Mouse (Mus musculus): ENCODE data around the gene Cdkn2aipnl. TPM values are rescaled to one million over a fixed set of nuclear protein-coding genes. Genes with fewer than 3 reads are reported as not detected.

Cdkn2aipnl gene
- polyA plus RNA-seq, 1 experiment from 2014 or later: 48.6 TPM

DNA sequence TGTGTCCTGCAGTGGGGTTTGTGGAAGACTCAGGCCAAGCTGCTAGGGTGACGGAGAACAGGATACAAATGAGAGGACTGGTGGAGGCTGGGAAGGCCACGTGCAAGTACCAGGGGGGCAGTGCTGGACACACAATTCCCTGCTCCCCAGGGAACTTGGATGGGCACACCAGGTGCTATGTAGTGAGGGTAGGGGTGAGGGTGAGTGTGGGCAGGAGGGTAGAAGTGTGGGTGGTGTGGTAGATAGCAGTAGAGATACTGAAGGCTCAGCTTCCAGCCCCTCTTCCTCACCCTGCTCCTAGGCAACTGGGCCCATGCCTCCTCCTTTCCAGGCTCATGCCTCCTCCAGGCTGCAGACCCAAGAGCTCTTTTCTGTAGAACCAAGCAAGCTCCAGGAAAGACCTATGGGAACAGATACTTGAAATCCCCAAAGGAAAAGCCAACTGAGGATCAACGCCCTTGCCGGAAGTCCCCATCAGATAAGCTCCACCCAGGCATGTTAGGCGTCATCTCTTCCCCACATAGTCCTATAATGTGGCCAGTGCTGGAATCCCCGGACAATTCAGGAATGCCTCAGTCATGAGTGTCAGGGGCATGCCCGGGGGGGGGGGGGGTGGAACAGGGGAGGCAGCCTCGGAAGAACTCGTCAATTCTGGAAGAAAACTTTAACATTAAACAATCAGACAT is 18.2 kb upstream of the Cdkn2aipnl start:
- Histone ChIP-seq H3K4me2 (no peak overlapping the region), H3K27ac (replicated peaks) (no peak overlapping the region), H3K9ac (no peak overlapping the region), H3K4me1 (replicated peaks) (peaks cover 14% of the 10 kb centered on the region; the same call in 1 of the 2 replicates), H3K9me3 (replicated peaks) (no peaks in the 10 kb centered on the region), H3K4me3 (replicated peaks) (no peak overlapping the region), H3K36me3 (replicated peaks) (no peaks in the 10 kb centered on the region), H3K27me3 (no peaks in the 10 kb centered on the region)
- WGBS (ENCODE audit: insufficient replicate concordance): 55% methylated on average over 9 of the region's 9 CpGs
- no peak for ATAC-seq (ENCODE audit: insufficient read depth)

DNA sequence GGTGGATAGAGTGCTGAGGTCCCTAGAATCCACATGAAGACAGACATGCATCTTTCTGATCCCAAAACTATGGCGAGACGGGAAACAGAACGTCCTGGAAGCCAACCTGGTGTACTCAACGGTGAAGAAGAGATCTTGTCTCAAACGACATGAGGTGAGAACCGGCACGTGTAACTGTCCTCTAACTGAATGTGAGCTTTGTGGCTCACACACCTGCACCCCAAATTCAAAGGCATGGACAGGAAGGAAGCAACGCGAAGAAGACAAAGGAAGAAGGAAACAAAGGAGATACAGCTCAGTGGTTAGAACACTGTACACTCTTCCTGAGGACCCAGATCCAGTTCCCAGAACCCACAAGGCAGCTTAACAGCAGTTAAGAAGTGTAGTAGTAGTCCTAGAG is 17.5 kb upstream of the Cdkn2aipnl start:
- no peak overlapping the region for H3K9ac ChIP-seq
- no peaks in the 10 kb centered on the region for H3K36me3 ChIP-seq (replicated peaks)
- no peak overlapping the region for H3K27ac ChIP-seq (replicated peaks)
- H3K4me3 ChIP-seq (replicated peaks): no peak overlapping the region
- ATAC-seq (ENCODE audit: insufficient read depth): no peak
- 71% methylated on average over 9 of the region's 9 CpGs for WGBS (ENCODE audit: insufficient replicate concordance)
- H3K27me3 ChIP-seq: no peaks in the 10 kb centered on the region
- H3K4me2 ChIP-seq: no peak overlapping the region
- H3K9me3 ChIP-seq (replicated peaks): no peaks in the 10 kb centered on the region
- H3K4me1 ChIP-seq (replicated peaks): peaks cover 14% of the 10 kb centered on the region; the same call in 1 of the 2 replicates

DNA sequence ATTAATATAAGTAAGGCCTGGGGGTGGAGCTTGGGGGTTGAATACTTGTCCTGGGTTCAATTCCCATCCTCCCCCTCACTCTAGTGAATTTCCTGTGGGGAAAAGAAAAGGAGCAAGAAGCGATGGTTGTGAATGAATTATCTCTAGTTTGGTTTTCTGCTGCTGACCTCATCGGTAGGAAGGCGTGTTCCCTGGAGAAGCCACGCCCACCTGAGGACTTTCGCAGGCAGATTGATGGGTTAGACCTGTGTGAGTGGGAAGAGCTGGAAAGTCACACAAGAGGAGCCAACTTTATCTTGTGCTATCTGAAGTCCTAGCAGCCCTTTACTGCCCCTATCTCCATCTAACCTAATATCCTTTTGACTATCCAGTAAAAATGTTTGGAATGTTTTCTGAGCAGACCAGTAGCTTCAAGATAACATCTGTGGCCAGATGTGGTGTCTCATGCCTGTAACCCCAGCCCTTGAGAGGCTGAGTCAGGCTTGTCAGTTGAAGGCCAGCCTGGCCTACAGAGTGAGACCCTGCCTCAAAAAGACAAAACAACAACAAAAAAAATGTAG is 15.5 kb upstream of the Cdkn2aipnl start:
- H3K36me3 ChIP-seq (replicated peaks): no peaks in the 10 kb centered on the region
- H3K4me3 ChIP-seq (replicated peaks): no peak overlapping the region
- no peak overlapping the region for H3K4me2 ChIP-seq
- 34% methylated on average over 5 of the region's 5 CpGs for WGBS (ENCODE audit: insufficient replicate concordance)
- ATAC-seq (ENCODE audit: insufficient read depth): no peak
- H3K4me1 ChIP-seq (replicated peaks): peaks cover 14% of the 10 kb centered on the region; the same call in 1 of the 2 replicates
- H3K27me3 ChIP-seq: no peaks in the 10 kb centered on the region
- no peak overlapping the region for H3K9ac ChIP-seq
- no peaks in the 10 kb centered on the region for H3K9me3 ChIP-seq (replicated peaks)
- no peak overlapping the region for H3K27ac ChIP-seq (replicated peaks)

DNA sequence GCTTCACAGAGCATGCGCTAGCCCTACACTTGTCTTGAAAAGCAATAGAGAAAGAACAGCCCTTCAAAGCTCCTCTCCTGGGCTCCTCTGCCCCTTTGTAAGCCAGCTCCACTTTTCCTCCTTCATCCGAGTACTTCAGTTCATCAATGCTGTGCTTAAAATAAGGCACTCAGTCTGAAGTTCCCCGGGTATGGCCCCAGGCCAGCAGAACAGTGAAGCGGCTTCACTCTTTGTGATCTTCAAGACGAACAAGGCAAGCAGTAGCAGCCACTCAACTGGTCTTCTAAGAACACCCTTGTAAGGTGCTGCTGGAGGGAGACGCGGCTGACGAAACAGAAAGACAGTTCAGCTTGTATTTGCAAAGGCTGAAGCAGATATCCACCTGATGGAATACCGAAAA is 11.3 kb upstream of the Cdkn2aipnl start:
- H3K36me3 ChIP-seq (replicated peaks): no peaks in the 10 kb centered on the region
- H3K4me1 ChIP-seq (replicated peaks): 0 out of 2 replicates have a peak, but pooled peaks cover 6% of the 10 kb centered on the region
- no peaks in the 10 kb centered on the region for H3K9me3 ChIP-seq (replicated peaks)
- 62% methylated on average over 9 of the region's 9 CpGs for WGBS (ENCODE audit: insufficient replicate concordance)
- ATAC-seq (ENCODE audit: insufficient read depth): no peak
- no peak overlapping the region for H3K27ac ChIP-seq (replicated peaks)
- H3K9ac ChIP-seq: no peak overlapping the region
- no peak overlapping the region for H3K4me2 ChIP-seq
- H3K27me3 ChIP-seq: no peaks in the 10 kb centered on the region
- no peak overlapping the region for H3K4me3 ChIP-seq (replicated peaks)

DNA sequence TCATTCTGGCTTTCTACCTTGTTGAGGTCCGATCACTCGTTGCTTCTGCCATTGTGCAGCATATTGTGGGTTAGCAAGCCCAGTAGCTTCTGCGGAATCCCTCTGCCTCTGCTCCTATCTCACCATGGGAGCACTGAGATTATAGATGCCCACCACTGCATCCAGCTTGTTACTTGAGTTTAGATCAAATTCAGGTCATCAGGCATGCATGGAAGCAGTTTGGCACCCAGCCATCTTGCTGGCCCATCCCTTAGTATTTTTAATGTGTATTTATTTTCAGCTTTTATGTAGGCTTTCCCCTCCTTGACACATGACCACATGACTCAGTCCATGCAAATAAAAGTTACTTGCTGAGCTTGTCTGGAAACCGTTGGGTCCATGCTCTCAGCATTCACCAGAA is 9.7 kb upstream of the Cdkn2aipnl start:
- Histone ChIP-seq H3K27me3 (no peaks in the 10 kb centered on the region), H3K9me3 (replicated peaks) (no peaks in the 10 kb centered on the region), H3K36me3 (replicated peaks) (no peaks in the 10 kb centered on the region), H3K4me1 (replicated peaks) (no peaks in the 10 kb centered on the region), H3K4me2 (no peak overlapping the region), H3K9ac (no peak overlapping the region), H3K27ac (replicated peaks) (no peak overlapping the region), H3K4me3 (replicated peaks) (no peak overlapping the region)
- WGBS (ENCODE audit: insufficient replicate concordance): 69% methylated on average over 4 of the region's 4 CpGs
- ATAC-seq (ENCODE audit: insufficient read depth): no peak

DNA sequence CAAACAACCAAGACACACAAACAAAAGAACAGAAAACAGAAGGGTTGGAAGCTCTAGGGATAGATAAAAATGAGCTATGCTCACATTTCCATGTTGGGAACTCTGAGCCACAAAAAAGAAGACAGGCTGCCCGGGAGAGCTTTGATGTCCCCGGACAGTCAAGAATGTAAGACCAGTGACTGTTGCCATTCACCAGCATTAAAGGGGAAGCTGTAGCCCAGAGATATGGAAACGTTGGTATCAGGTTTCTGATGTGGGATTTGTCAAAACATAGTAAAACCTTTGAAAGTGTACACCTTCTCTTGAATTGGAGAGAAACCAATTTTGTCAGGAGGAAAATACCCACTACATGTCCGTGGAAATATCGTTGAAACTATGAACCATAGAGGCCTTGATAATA is 8.0 kb upstream of the Cdkn2aipnl start:
- 66% methylated on average over 5 of the region's 5 CpGs for WGBS (ENCODE audit: insufficient replicate concordance)
- ATAC-seq (ENCODE audit: insufficient read depth): no peak
- H3K27me3 ChIP-seq: no peaks in the 10 kb centered on the region

DNA sequence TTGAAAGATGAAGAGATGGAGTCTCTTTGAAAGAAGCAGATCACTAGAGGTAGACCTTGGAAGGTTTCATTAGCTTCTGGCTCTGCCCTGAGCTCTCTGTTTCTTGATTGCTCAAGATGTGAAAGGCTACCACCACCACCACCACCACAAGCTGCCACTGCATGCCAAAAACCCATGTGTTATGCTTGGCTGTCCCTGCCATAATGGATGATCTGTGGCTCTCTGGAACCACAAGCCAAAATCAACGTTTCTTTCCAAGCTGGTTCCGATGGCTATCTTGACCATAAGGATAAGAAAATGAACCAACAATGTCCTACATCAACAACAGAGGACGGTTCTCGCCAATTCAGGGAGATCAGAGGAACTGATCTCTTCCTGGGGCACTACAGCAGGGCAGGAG is 7.4 kb upstream of the Cdkn2aipnl start:
- Histone ChIP-seq H3K27me3 (no peaks in the 10 kb centered on the region), H3K4me2 (no peak overlapping the region), H3K9ac (no peak overlapping the region), H3K27ac (replicated peaks) (no peak overlapping the region), H3K9me3 (replicated peaks) (no peaks in the 10 kb centered on the region), H3K4me3 (replicated peaks) (no peak overlapping the region), H3K4me1 (replicated peaks) (no peaks in the 10 kb centered on the region), H3K36me3 (replicated peaks) (no peaks in the 10 kb centered on the region)
- ATAC-seq (ENCODE audit: insufficient read depth): no peak
- WGBS (ENCODE audit: insufficient replicate concordance): 54% methylated on average over 4 of the region's 4 CpGs

More for the DNA sequence above, 8.0 kb upstream of the Cdkn2aipnl start:
- no peak overlapping the region for H3K9ac ChIP-seq
- H3K4me2 ChIP-seq: no peak overlapping the region
- H3K27ac ChIP-seq (replicated peaks): no peak overlapping the region
- no peaks in the 10 kb centered on the region for H3K36me3 ChIP-seq (replicated peaks)
- no peaks in the 10 kb centered on the region for H3K4me1 ChIP-seq (replicated peaks)
- H3K4me3 ChIP-seq (replicated peaks): no peak overlapping the region
- H3K9me3 ChIP-seq (replicated peaks): no peaks in the 10 kb centered on the region

DNA sequence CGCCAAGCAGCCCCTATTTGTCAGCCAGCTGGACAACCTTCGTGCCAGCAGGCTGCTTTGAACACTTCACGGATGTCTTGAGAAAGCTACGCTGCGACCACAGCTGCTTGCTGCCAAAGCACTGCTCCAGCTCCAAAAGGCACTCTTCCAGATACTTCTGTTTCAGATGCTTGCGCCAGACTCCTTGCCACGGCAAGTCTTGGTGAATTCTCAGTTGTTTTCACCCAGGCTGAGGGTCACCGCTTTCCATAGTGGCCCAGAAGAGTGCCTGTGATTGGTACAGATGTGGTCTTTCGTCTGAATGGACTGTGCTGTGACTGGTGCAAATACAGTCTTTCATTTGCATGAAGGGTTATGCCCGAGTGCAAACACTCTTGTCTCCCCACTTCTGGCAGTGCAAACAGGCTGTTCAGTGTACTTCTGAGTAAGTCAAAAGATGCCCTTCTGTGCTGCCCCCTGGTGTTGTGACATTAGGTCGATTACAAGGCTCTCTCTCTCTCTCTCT is 6.4 kb upstream of the Cdkn2aipnl start:
- Histone ChIP-seq H3K9me3 (replicated peaks) (no peaks in the 10 kb centered on the region), H3K36me3 (replicated peaks) (no peaks in the 10 kb centered on the region), H3K4me2 (no peak overlapping the region), H3K9ac (no peak overlapping the region), H3K27ac (replicated peaks) (no peak overlapping the region), H3K27me3 (no peaks in the 10 kb centered on the region), H3K4me1 (replicated peaks) (no peaks in the 10 kb centered on the region), H3K4me3 (replicated peaks) (no peak overlapping the region)
- ATAC-seq (ENCODE audit: insufficient read depth): no peak
- WGBS (ENCODE audit: insufficient replicate concordance): 51% methylated on average over 11 of the region's 11 CpGs

DNA sequence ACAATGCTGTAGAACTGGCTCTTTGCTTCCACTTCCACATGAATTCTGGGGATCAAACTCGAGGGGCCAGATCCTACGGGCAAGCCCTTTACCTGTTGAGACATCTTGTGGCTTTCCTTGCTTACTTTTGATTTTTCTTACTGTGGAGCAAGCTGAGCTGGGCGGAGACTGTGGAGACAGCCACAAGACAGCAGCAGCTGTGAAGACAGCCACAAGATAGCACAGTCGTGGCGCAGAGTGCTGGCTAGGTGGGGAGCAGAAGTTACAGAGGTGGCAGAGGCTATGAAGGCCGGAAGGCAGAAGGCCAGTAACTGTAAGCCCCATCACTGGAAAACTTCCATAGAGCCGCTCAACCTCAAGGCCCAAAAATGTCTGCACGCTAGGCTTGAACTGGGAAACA is 5.7 kb upstream of the Cdkn2aipnl start:
- H3K36me3 ChIP-seq (replicated peaks): no peaks in the 10 kb centered on the region
- H3K4me2 ChIP-seq: no peak overlapping the region
- WGBS (ENCODE audit: insufficient replicate concordance): 45% methylated on average over 8 of the region's 8 CpGs
- H3K9me3 ChIP-seq (replicated peaks): no peaks in the 10 kb centered on the region
- H3K4me3 ChIP-seq (replicated peaks): no peak overlapping the region
- H3K9ac ChIP-seq: no peak overlapping the region
- no peak overlapping the region for H3K27ac ChIP-seq (replicated peaks)
- no peak for ATAC-seq (ENCODE audit: insufficient read depth)
- no peaks in the 10 kb centered on the region for H3K27me3 ChIP-seq
- H3K4me1 ChIP-seq (replicated peaks): peaks cover 1% of the 10 kb centered on the region; the same call in 1 of the 2 replicates

DNA sequence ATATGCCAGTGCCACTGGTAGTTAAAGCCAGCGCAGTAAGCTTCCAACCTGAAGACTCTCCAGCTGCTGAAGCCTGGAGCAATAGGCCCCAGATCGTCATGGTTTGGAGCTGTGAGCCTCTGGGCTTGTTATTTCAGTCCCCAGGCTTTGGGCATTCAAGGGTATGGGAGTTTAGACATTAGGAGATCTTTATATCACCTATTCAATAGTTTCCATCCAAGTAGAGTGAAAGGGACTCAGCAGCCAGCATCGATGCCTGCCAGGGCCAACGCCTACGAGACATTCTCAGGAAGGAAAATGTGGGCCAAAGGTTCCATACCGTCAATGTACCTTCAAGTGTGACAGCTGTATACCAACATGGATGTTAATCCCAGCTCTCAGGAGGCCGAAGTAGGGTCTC is 5.2 kb upstream of the Cdkn2aipnl start:
- Histone ChIP-seq H3K27me3 (no peaks in the 10 kb centered on the region), H3K4me3 (replicated peaks) (no peak overlapping the region), H3K36me3 (replicated peaks) (no peaks in the 10 kb centered on the region), H3K4me2 (no peak overlapping the region), H3K27ac (replicated peaks) (no peak overlapping the region), H3K9me3 (replicated peaks) (no peaks in the 10 kb centered on the region), H3K9ac (no peak overlapping the region), H3K4me1 (replicated peaks) (peaks cover 6% of the 10 kb centered on the region)
- 70% methylated on average over 7 of the region's 7 CpGs for WGBS (ENCODE audit: insufficient replicate concordance)
- no peak for ATAC-seq (ENCODE audit: insufficient read depth)

DNA sequence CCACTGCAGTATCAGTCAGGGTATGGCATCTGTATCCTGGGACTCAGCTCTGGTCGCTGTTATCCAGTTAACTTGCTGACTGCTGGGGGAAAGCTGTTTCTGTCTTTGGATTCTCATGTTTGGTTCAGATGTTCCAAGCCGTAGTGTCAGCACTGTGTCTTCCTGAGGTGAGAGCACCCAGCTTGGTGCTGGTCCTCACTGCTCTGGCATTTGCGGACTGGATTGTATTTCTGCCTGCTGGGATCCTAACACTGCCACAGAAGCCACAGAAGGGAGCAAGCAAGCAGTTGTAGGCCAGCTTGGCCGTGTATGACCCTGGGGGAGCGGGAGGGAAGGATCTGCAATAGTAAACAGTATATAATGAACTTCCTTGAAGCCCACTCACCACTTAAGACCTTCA is 810 bp upstream of the Cdkn2aipnl start:
- H3K27me3 ChIP-seq: no peaks in the 10 kb centered on the region
- no peaks in the 10 kb centered on the region for H3K9me3 ChIP-seq (replicated peaks)
- ATAC-seq (ENCODE audit: insufficient read depth): no peak
- H3K36me3 ChIP-seq (replicated peaks): peaks cover 21% of the 10 kb centered on the region
- H3K4me1 ChIP-seq (replicated peaks): peaks cover 22% of the 10 kb centered on the region
- no peak overlapping the region for H3K9ac ChIP-seq
- no peak overlapping the region for H3K4me3 ChIP-seq (replicated peaks)
- WGBS (ENCODE audit: insufficient replicate concordance): 71% methylated on average over 5 of the region's 5 CpGs
- H3K4me2 ChIP-seq: no peak overlapping the region
- no peak overlapping the region for H3K27ac ChIP-seq (replicated peaks)
